Mouse (Mus musculus): ENCODE measurements at regions not wholly inside any gene's neighbourhood (a gene's known extent, or its start where the extent isn't known, plus 50 kb on each side); places are given as distances from the start of the nearest gene placed in this dataset.

DNA sequence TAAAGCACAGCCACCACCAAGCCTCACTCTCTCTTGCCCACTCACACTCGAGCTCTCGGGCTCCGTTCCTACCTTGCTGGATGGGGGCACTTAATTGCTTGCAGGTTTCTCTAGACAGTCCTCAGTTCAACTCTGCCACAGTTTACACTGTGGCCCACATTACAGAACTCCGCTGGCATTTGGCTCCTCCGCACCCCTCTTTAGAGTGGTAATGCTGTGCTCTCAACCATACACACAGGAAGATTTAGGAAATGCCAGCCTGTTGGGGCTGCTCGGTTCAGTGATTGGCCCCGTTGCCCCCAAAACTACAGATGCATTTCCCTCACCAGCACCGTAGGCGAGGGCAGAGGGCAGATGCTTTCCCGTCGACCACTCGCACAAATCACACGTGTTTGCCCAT, 113.4 kb upstream of the Dio3 start:
- no peak for TF ChIP-seq CTCF (IDR thresholded peaks at IDR 0.05; ENCODE audit: extremely low read depth, insufficient read depth, insufficient read length, insufficient replicate concordance)
- TF ChIP-seq POLR2A (IDR thresholded peaks at IDR 0.05; ENCODE audit: low read depth, low read length) = no peak
